Mouse (Mus musculus) C2C12 (cell line): Measurements from ENCODE around the gene Rap1b.

Source experiments
- CEBPB ChIP-seq: IDR thresholded peaks from one replicate; pipeline ENCODE4 v1.6.1; 2011; ENCODE audit warnings: low read depth, mild to moderate bottlenecking, control low read depth, moderate library complexity
- CTCF ChIP-seq: IDR thresholded peaks from one replicate; pipeline ENCODE4 v1.5.1; 2011; ENCODE audit not compliant: control insufficient read depth, insufficient read depth, insufficient read length
- MYOD1 ChIP-seq: IDR thresholded peaks from one replicate; pipeline ENCODE4 v1.6.1; 2011; ENCODE audit warnings: low read depth; ENCODE audit not compliant: control insufficient read depth, insufficient read length
- USF1 ChIP-seq: IDR thresholded peaks from one replicate; pipeline ENCODE4 v1.6.1; 2011; ENCODE audit warnings: low read depth, mild to moderate bottlenecking, control low read depth, moderate library complexity

DNA sequence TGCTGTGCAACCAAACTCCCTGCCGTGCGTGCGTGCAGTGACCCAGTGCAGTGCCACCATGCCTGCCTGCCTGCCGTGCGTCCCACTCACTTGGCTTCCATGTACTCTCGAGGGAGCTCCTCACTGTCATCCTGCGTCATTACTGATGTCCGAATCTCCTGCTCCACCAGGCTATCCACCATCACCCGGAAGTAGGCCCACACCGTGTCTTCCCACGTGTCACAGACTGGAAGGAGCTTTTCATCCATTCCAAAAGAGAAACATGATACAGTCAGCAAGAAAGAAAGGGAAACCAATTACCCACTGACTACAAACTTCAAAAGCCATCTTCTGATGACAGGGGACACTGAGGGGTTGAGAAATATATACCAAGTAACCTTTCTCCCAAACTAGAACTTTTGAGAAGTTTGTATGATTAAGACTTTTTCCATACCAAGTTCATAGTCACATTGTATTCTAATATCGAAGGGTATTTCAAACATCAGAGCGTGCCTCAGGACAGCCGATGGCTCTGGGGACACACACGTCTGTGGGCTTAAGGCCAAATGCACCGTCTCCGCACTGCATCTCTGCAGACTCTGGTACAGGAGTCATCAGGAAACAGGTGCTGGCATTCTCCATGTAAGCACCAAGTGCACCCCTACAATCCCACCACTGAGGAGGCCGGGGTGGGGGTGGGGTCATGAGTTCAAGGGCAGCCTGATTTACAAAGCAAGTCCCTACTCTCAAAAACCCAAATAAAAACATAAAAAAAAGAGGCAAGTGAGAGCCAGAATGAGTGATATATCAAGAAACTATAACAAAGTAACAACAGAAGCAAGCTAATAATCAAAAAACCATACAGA, 75.3 kb downstream of the Rap1b start:
- no peak for TF ChIP-seq CTCF
- TF ChIP-seq USF1, result no peak
- TF ChIP-seq CEBPB, result no peak
- TF ChIP-seq MYOD1, result no peak
